Mouse (Mus musculus) layer of hippocampus, adult 11-12 months (tissue): ENCODE results near the gene Rem1.

Experiments used
- DNase-seq: peaks from one replicate; pipeline ENCODE4 v3.0.0; 2022; ENCODE audit warnings: low spot score

The Rem1 gene

GRCm38 (mm10) chr2:152626774-152627591 lies at the start of gene Rem1:
Rem1 (plus strand) TSS chr2:152626951.
- no peak for DNase-seq

- DNase-seq, result no peak
Observed at GRCm38 (mm10) chr2:152580107-152580506, 46.6 kb upstream of the Rem1 start, which contains the start of gene Defb19. Defb19 (minus strand) TSS chr2:152580312.

GRCm38 (mm10) chr2:152580612-152581011 lies 46.1 kb upstream of the Rem1 start:
- no peak for DNase-seq

GRCm38 (mm10) chr2:152586926-152587560 lies 39.7 kb upstream of the Rem1 start:
- DNase-seq, result peak; percentile 11

GRCm38 (mm10) chr2:152588450-152588849 lies 38.3 kb upstream of the Rem1 start:
- no peak for DNase-seq

- DNase-seq, result no peak
Observed at GRCm38 (mm10) chr2:152589021-152589420, 37.7 kb upstream of the Rem1 start.

GRCm38 (mm10) chr2:152599299-152599698 lies 27.5 kb upstream of the Rem1 start, which contains the start of gene Defb45:
Defb45 (minus strand) TSS chr2:152599399.
- no peak for DNase-seq

GRCm38 (mm10) chr2:152600076-152600475 lies 26.7 kb upstream of the Rem1 start:
- DNase-seq, result no peak

- no peak for DNase-seq
Observed at GRCm38 (mm10) chr2:152601275-152601960, 25.3 kb upstream of the Rem1 start.

GRCm38 (mm10) chr2:152604057-152604456 lies 22.7 kb upstream of the Rem1 start, which contains the start of gene Defb36:
Defb36 (plus strand) TSS chr2:152604327.
- DNase-seq, result peak; percentile 48

- no peak for DNase-seq
Observed at GRCm38 (mm10) chr2:152607746-152608145, 19.0 kb upstream of the Rem1 start.

GRCm38 (mm10) chr2:152608719-152609118 lies 18.0 kb upstream of the Rem1 start:
- DNase-seq, result no peak

GRCm38 (mm10) chr2:152612193-152612592 lies 14.6 kb upstream of the Rem1 start:
- DNase-seq, result peak; percentile 12

- DNase-seq, result peak; percentile 70
Observed at GRCm38 (mm10) chr2:152615563-152615962, 11.2 kb upstream of the Rem1 start.

GRCm38 (mm10) chr2:152616470-152616869 lies 10.3 kb upstream of the Rem1 start:
- no peak for DNase-seq

GRCm38 (mm10) chr2:152617374-152617773 lies 9.4 kb upstream of the Rem1 start:
- DNase-seq, result no peak

GRCm38 (mm10) chr2:152620367-152621134 lies 6.2 kb upstream of the Rem1 start:
- DNase-seq, result peak; percentile 21

- DNase-seq, result no peak
Observed at GRCm38 (mm10) chr2:152622151-152622550, 4.6 kb upstream of the Rem1 start.

GRCm38 (mm10) chr2:152622953-152623352 lies 3.8 kb upstream of the Rem1 start, which contains the start of gene Defb25:
Defb25 (minus strand) TSS chr2:152623053.
- no peak for DNase-seq

GRCm38 (mm10) chr2:152624566-152624965 lies 2.2 kb upstream of the Rem1 start:
- DNase-seq, result no peak

GRCm38 (mm10) chr2:152625256-152625655 lies 1.5 kb upstream of the Rem1 start:
- no peak for DNase-seq

GRCm38 (mm10) chr2:152628066-152628465 lies 1.3 kb downstream of the Rem1 start:
- no peak for DNase-seq
